Mouse (Mus musculus) heart, adult 2 months (tissue): ENCODE measurements around the gene Rasgef1b.

Experiments
- CTCF ChIP-seq: fragments of 200-600 bp; IDR thresholded peaks from 2 replicates; pipeline ENCODE4 v1.8.1; 2022; ENCODE audit warnings: antibody characterized with exemption, mild to moderate bottlenecking, moderate library complexity
- EP300 ChIP-seq: fragments of 200-500 bp; IDR thresholded peaks from 2 replicates; pipeline ENCODE4 v1.6.1; 2011; ENCODE audit warnings: low read depth, low read length, control low read depth; ENCODE audit not compliant: insufficient read depth
- POLR2A ChIP-seq: fragments of 200-500 bp; IDR thresholded peaks from 2 replicates; pipeline ENCODE4 v1.6.1; 2011; ENCODE audit warnings: mild to moderate bottlenecking, low read depth, low read length, control low read depth; ENCODE audit not compliant: insufficient read depth

GRCm38 (mm10) chr5:99533416-99533815 lies 195.4 kb downstream of the Rasgef1b start:
- TF ChIP-seq POLR2A (no peak), CTCF (no peak), EP300 (no peak)
